Mouse (Mus musculus) intestine, postnatal 0 days (tissue): Measurements from ENCODE around the gene Kcmf1. TPM values are rescaled to one million over a fixed set of nuclear protein-coding genes. Genes with fewer than 3 reads are reported as not detected.

Experiments used
- ATAC-seq: fragments of 200-750 bp; cut with Nextera tagmentation; 2 replicates; pipeline ENCODE4 v1.8.0; 2017; ENCODE audit warnings: mild to moderate bottlenecking, moderate TSS enrichment, moderate library complexity
- H3K27ac ChIP-seq: fragments of 300-500 bp; sonication (generic); 2 replicates; pipeline ENCODE4 v1.5.1; 2014; ENCODE audit warnings: mild to moderate bottlenecking, low read depth, low read length, moderate library complexity
- H3K27me3 ChIP-seq: fragments of 300-500 bp; sonication (generic); replicated peaks from 2 replicates; pipeline ENCODE4 v1.6.1; 2014; ENCODE audit warnings: low read length, mixed read lengths; ENCODE audit not compliant: control insufficient read depth, insufficient read depth
- H3K36me3 ChIP-seq: fragments of 300-500 bp; sonication (generic); 2 replicates; pipeline ENCODE4 v1.6.1; 2014; ENCODE audit warnings: mild to moderate bottlenecking, moderate library complexity; ENCODE audit not compliant: control insufficient read depth, insufficient read depth
- H3K4me1 ChIP-seq: fragments of 300-500 bp; sonication (generic); replicated peaks from 2 replicates; pipeline ENCODE4 v1.6.1; 2014; ENCODE audit warnings: antibody characterized with exemption, low read length, mixed read lengths; ENCODE audit not compliant: control insufficient read depth, insufficient read depth
- H3K4me2 ChIP-seq: fragments of 300-500 bp; sonication (generic); replicated peaks from 2 replicates; pipeline ENCODE4 v1.6.1; 2014; ENCODE audit warnings: low read depth, mild to moderate bottlenecking, moderate library complexity
- H3K4me3 ChIP-seq: fragments of 300-500 bp; sonication (generic); 2 replicates; pipeline ENCODE4 v1.5.1; 2014; ENCODE audit warnings: low read depth, low read length
- H3K9ac ChIP-seq: fragments of 300-500 bp; sonication (generic); 2 replicates; pipeline ENCODE4 v1.6.1; 2014; ENCODE audit warnings: mild to moderate bottlenecking, low read depth, low read length
- H3K9me3 ChIP-seq: fragments of 300-500 bp; sonication (generic); 2 replicates; pipeline ENCODE4 v1.6.1; 2016; ENCODE audit warnings: mixed run types; ENCODE audit not compliant: control insufficient read depth
- CTCF ChIP-seq: sonication (generic); IDR thresholded peaks from 2 replicates; pipeline ENCODE4 v1.5.1; 2016; ENCODE audit warnings: low read depth, mild to moderate bottlenecking, control low read depth, antibody characterized with exemption, moderate library complexity
- WGBS: fragments of 180-500 bp; shearing (Covaris S2); extraction: QIAGEN DNeasy Blood & Tissue Kit; methylation state at CpG from one replicate; pipeline ENCODE4 v1.1.7; 2014; 5-methylcytosine and 5-hydroxymethylcytosine counted together
- polyA plus RNA-seq: library from polyadenylated mRNA; unstranded; fragments of >200 nt; fragmentation: Nextera tagmentation; extraction: Ambion mirVana; gene quantifications from 2 replicates; pipeline ENCODE4 v1.2.1, GENCODE M21; 2015

The Kcmf1 gene
- polyA plus RNA-seq, 1 experiment from 2014 or later, result 45.2 TPM

GRCm38 (mm10) chr6:72881619-72881979 is 18.2 kb downstream of the Kcmf1 start:
- no peak for TF ChIP-seq CTCF
- Histone ChIP-seq H3K4me1 (0 out of 2 replicates have a peak, but pooled peaks cover 3% of the 10 kb centered on the region), H3K4me2 (0 out of 2 replicates have a peak overlapping the region, but pooled peaks have one; percentile 32), H3K9ac (no peak overlapping the region), H3K36me3 (no peaks in the 10 kb centered on the region), H3K27me3 (no peaks in the 10 kb centered on the region), H3K27ac (no peak overlapping the region), H3K9me3 (no peaks in the 10 kb centered on the region), H3K4me3 (no peak overlapping the region)
- no peak for ATAC-seq
- WGBS, result 61% methylated on average over 1 of the region's 1 CpGs

- peak; percentile 54; the same call in 1 of the 2 replicates for ATAC-seq
- no peaks in the 10 kb centered on the region for H3K36me3 ChIP-seq
- 0 out of 2 replicates have a peak overlapping the region, but pooled peaks have one; percentile 32 for H3K4me2 ChIP-seq
- WGBS, result 61% methylated on average over 9 of the region's 9 CpGs
- no peak overlapping the region for H3K27ac ChIP-seq
- no peaks in the 10 kb centered on the region for H3K9me3 ChIP-seq
- no peaks in the 10 kb centered on the region for H3K27me3 ChIP-seq
- H3K4me3 ChIP-seq, result no peak overlapping the region
- H3K4me1 ChIP-seq, result 0 out of 2 replicates have a peak, but pooled peaks cover 3% of the 10 kb centered on the region
- TF ChIP-seq CTCF, result no peak
- H3K9ac ChIP-seq, result no peak overlapping the region
Observed at GRCm38 (mm10) chr6:72880913-72881618, 18.7 kb downstream of the Kcmf1 start.

GRCm38 (mm10) chr6:72876629-72877028 is 23.1 kb downstream of the Kcmf1 start:
- Histone ChIP-seq H3K27ac (no peak overlapping the region), H3K36me3 (no peaks in the 10 kb centered on the region), H3K4me3 (no peak overlapping the region), H3K27me3 (no peaks in the 10 kb centered on the region), H3K9ac (no peak overlapping the region), H3K4me2 (no peak overlapping the region), H3K9me3 (no peaks in the 10 kb centered on the region), H3K4me1 (no peaks in the 10 kb centered on the region)
- 83% methylated on average over 6 of the region's 6 CpGs for WGBS
- no peak for TF ChIP-seq CTCF
- no peak for ATAC-seq

DNA sequence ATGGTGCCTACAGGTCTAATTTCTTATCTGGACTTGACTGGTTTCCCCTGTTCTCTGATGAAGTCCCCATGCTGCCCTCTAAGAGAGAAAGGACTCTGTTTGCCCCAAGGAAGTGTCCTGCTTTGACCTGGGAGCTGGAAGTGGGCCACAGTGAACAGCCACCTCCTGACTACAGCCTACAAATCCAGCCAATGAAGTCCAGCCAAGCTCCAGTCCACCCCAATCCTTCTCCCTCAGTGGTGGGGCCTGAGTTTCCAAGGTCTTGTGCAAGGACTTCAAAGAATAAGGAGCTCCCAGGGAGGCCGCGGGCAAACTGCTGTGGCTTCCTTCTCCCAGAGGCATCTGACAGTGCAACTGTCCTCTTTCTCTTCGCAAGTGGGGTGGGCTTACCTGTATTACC is 26.4 kb downstream of the Kcmf1 start:
- no peaks in the 10 kb centered on the region for H3K27me3 ChIP-seq
- 91% methylated on average over 3 of the region's 3 CpGs for WGBS

GRCm38 (mm10) chr6:72872276-72872675 is 27.5 kb downstream of the Kcmf1 start:
- no peaks in the 10 kb centered on the region for H3K27me3 ChIP-seq
- WGBS, result 91% methylated on average over 1 of the region's 1 CpGs
- no peak overlapping the region for H3K9ac ChIP-seq

More for the DNA sequence above, 26.4 kb downstream of the Kcmf1 start:
- ATAC-seq, result no peak
- no peak overlapping the region for H3K27ac ChIP-seq
- no peaks in the 10 kb centered on the region for H3K4me1 ChIP-seq
- no peaks in the 10 kb centered on the region for H3K9me3 ChIP-seq
- no peaks in the 10 kb centered on the region for H3K36me3 ChIP-seq
- no peak overlapping the region for H3K4me3 ChIP-seq
- H3K4me2 ChIP-seq, result no peak overlapping the region
- no peak for TF ChIP-seq CTCF
- no peak overlapping the region for H3K9ac ChIP-seq

GRCm38 (mm10) chr6:72869601-72870000 is 30.2 kb downstream of the Kcmf1 start:
- no peak for TF ChIP-seq CTCF
- Histone ChIP-seq H3K4me2 (no peak overlapping the region), H3K4me1 (no peaks in the 10 kb centered on the region), H3K9ac (no peak overlapping the region), H3K36me3 (no peaks in the 10 kb centered on the region), H3K9me3 (no peaks in the 10 kb centered on the region), H3K4me3 (no peak overlapping the region), H3K27me3 (no peaks in the 10 kb centered on the region), H3K27ac (no peak overlapping the region)
- WGBS, result 70% methylated on average over 8 of the region's 8 CpGs
- ATAC-seq, result no peak

More at GRCm38 (mm10) chr6:72872276-72872675, 27.5 kb downstream of the Kcmf1 start:
- no peaks in the 10 kb centered on the region for H3K36me3 ChIP-seq
- H3K27ac ChIP-seq, result no peak overlapping the region
- TF ChIP-seq CTCF, result no peak
- no peaks in the 10 kb centered on the region for H3K4me1 ChIP-seq
- H3K9me3 ChIP-seq, result no peaks in the 10 kb centered on the region
- H3K4me2 ChIP-seq, result no peak overlapping the region
- no peak for ATAC-seq
- H3K4me3 ChIP-seq, result no peak overlapping the region
